Mouse (Mus musculus) lung, embryonic 16.5 days (tissue): Measurements from ENCODE around the gene Ripor3. TPM values are rescaled to one million over a fixed set of nuclear protein-coding genes. Genes with fewer than 3 reads are reported as not detected.
A peak's percentile ranks its signal among the peaks of the same experiment; 100 is the strongest.

Source experiments
- ATAC-seq: fragments of 200-750 bp; cut with Nextera tagmentation; 2 replicates; pipeline ENCODE4 v1.8.0; 2017; ENCODE audit warnings: low read depth, mild to moderate bottlenecking, moderate library complexity
- H3K27ac ChIP-seq: fragments of 300-500 bp; sonication (generic); 2 replicates; pipeline ENCODE4 v1.5.1; 2014; ENCODE audit warnings: mild to moderate bottlenecking, control low read depth, low read length
- H3K27me3 ChIP-seq: fragments of 300-500 bp; sonication (generic); 2 replicates; pipeline ENCODE4 v1.6.1; 2014; ENCODE audit warnings: low read depth, low read length, mixed read lengths; ENCODE audit not compliant: control insufficient read depth, insufficient read depth
- H3K36me3 ChIP-seq: fragments of 300-500 bp; sonication (generic); 2 replicates; pipeline ENCODE4 v1.6.1; 2014; ENCODE audit warnings: low read length; ENCODE audit not compliant: control insufficient read depth, insufficient read depth
- H3K4me1 ChIP-seq: fragments of 300-500 bp; sonication (generic); replicated peaks from 2 replicates; pipeline ENCODE4 v1.6.1; 2014; ENCODE audit warnings: low read length, mixed read lengths; ENCODE audit not compliant: control insufficient read depth, insufficient read depth
- H3K4me2 ChIP-seq: fragments of 300-500 bp; sonication (generic); 2 replicates; pipeline ENCODE4 v1.6.1; 2014; ENCODE audit warnings: low read depth, low read length, control low read depth
- H3K4me3 ChIP-seq: fragments of 300-500 bp; sonication (generic); 2 replicates; pipeline ENCODE4 v1.5.1; 2014; ENCODE audit warnings: mild to moderate bottlenecking, low read length, control low read depth
- H3K9ac ChIP-seq: fragments of 300-500 bp; sonication (generic); 2 replicates; pipeline ENCODE4 v1.6.1; 2014; ENCODE audit warnings: low read length, control low read depth
- H3K9me3 ChIP-seq: fragments of 300-500 bp; sonication (generic); 2 replicates; pipeline ENCODE4 v1.6.1; 2016; ENCODE audit warnings: low read length; ENCODE audit not compliant: control insufficient read depth
- WGBS: fragments of 180-500 bp; shearing (Covaris S2); extraction: QIAGEN DNeasy Blood & Tissue Kit; methylation state at CpG from one replicate; pipeline ENCODE4 v1.1.7; 2014; 5-methylcytosine and 5-hydroxymethylcytosine counted together
- polyA plus RNA-seq: library from polyadenylated mRNA; unstranded; fragments of >200 nt; fragmentation: Nextera tagmentation; extraction: Ambion mirVana; gene quantifications from 2 replicates; pipeline ENCODE4 v1.2.1, GENCODE M21; 2015

Ripor3 gene
- polyA plus RNA-seq, 1 experiment from 2014 or later: 2.0 TPM

GRCm38 (mm10) chr2:167949250-167949649 is 61.2 kb downstream of the Ripor3 start:
- 41% methylated on average over 6 of the region's 6 CpGs for WGBS
- 0 out of 2 replicates have a peak, but pooled peaks have one; percentile 27 for ATAC-seq
- no peak overlapping the region for H3K4me3 ChIP-seq
- H3K36me3 ChIP-seq: no peaks in the 10 kb centered on the region
- H3K27ac ChIP-seq: peak overlapping the region; percentile 67
- H3K9ac ChIP-seq: no peak overlapping the region
- H3K27me3 ChIP-seq: no peaks in the 10 kb centered on the region
- peaks cover 26% of the 10 kb centered on the region for H3K4me1 ChIP-seq
- no peak overlapping the region for H3K4me2 ChIP-seq
- no peaks in the 10 kb centered on the region for H3K9me3 ChIP-seq

- Histone ChIP-seq H3K4me1 (peaks cover 28% of the 10 kb centered on the region), H3K27ac (peak overlapping the region; percentile 67)
- ATAC-seq: no peak
These were observed 61.9 kb downstream of the Ripor3 start for GRCm38 (mm10) chr2:167948557-167948956.

GRCm38 (mm10) chr2:167948047-167948446 is 62.4 kb downstream of the Ripor3 start:
- Histone ChIP-seq H3K4me1 (peaks cover 33% of the 10 kb centered on the region), H3K27ac (peak overlapping the region; percentile 71), H3K27me3 (no peaks in the 10 kb centered on the region), H3K4me3 (no peak overlapping the region), H3K9ac (no peak overlapping the region), H3K9me3 (no peaks in the 10 kb centered on the region), H3K4me2 (no peak overlapping the region), H3K36me3 (no peaks in the 10 kb centered on the region)
- WGBS: 49% methylated on average over 6 of the region's 6 CpGs
- ATAC-seq: peak; percentile 90

More at GRCm38 (mm10) chr2:167948557-167948956, 61.9 kb downstream of the Ripor3 start:
- Histone ChIP-seq H3K4me2 (no peak overlapping the region), H3K36me3 (no peaks in the 10 kb centered on the region), H3K4me3 (no peak overlapping the region), H3K27me3 (no peaks in the 10 kb centered on the region), H3K9me3 (no peaks in the 10 kb centered on the region), H3K9ac (no peak overlapping the region)
- 71% methylated on average over 13 of the region's 13 CpGs for WGBS

- Histone ChIP-seq H3K4me1 (peaks cover 41% of the 10 kb centered on the region), H3K27me3 (no peaks in the 10 kb centered on the region), H3K9ac (no peak overlapping the region), H3K4me2 (no peak overlapping the region), H3K27ac (peak overlapping the region; percentile 71), H3K4me3 (no peak overlapping the region), H3K36me3 (no peaks in the 10 kb centered on the region), H3K9me3 (no peaks in the 10 kb centered on the region)
- WGBS: 58% methylated on average over 3 of the region's 3 CpGs
- ATAC-seq: no peak
These were observed 63.2 kb downstream of the Ripor3 start for GRCm38 (mm10) chr2:167947251-167947650.

- no peak for ATAC-seq
- Histone ChIP-seq H3K4me1 (peaks cover 57% of the 10 kb centered on the region), H3K27me3 (no peaks in the 10 kb centered on the region), H3K27ac (no peak overlapping the region), H3K36me3 (no peaks in the 10 kb centered on the region), H3K4me3 (no peak overlapping the region), H3K9me3 (no peaks in the 10 kb centered on the region), H3K4me2 (no peak overlapping the region), H3K9ac (no peak overlapping the region)
- WGBS: 82% methylated on average over 5 of the region's 5 CpGs
These were observed 65.0 kb downstream of the Ripor3 start for GRCm38 (mm10) chr2:167945451-167945850.

GRCm38 (mm10) chr2:167944193-167944592 is 66.2 kb downstream of the Ripor3 start:
- H3K27me3 ChIP-seq: no peaks in the 10 kb centered on the region
- ATAC-seq: no peak
- H3K4me3 ChIP-seq: no peak overlapping the region
- no peak overlapping the region for H3K9ac ChIP-seq
- peaks cover 67% of the 10 kb centered on the region for H3K4me1 ChIP-seq
- no peaks in the 10 kb centered on the region for H3K36me3 ChIP-seq
- no peaks in the 10 kb centered on the region for H3K9me3 ChIP-seq
- 87% methylated on average over 3 of the region's 3 CpGs for WGBS
- H3K27ac ChIP-seq: no peak overlapping the region
- no peak overlapping the region for H3K4me2 ChIP-seq

- Histone ChIP-seq H3K4me1 (peaks cover 62% of the 10 kb centered on the region), H3K36me3 (no peaks in the 10 kb centered on the region), H3K27me3 (no peaks in the 10 kb centered on the region), H3K9me3 (no peaks in the 10 kb centered on the region), H3K4me2 (peak overlapping the region; percentile 42), H3K27ac (peak overlapping the region; percentile 94), H3K9ac (peak overlapping the region; percentile 45), H3K4me3 (0 out of 2 replicates have a peak overlapping the region, but pooled peaks have one; percentile 1)
- peak; percentile 62 for ATAC-seq
- WGBS: 32% methylated on average over 12 of the region's 12 CpGs
These were observed 67.3 kb downstream of the Ripor3 start for GRCm38 (mm10) chr2:167942926-167943633.

- Histone ChIP-seq H3K27me3 (no peaks in the 10 kb centered on the region), H3K27ac (peak overlapping the region; percentile 94), H3K4me2 (peak overlapping the region; percentile 42), H3K4me3 (peak overlapping the region; percentile 9; the same call in 1 of the 2 replicates), H3K9me3 (no peaks in the 10 kb centered on the region), H3K4me1 (peaks cover 57% of the 10 kb centered on the region), H3K9ac (peak overlapping the region; percentile 42), H3K36me3 (no peaks in the 10 kb centered on the region)
- peak; percentile 90 for ATAC-seq
- 17% methylated on average over 8 of the region's 8 CpGs for WGBS
These were observed 68.1 kb downstream of the Ripor3 start for GRCm38 (mm10) chr2:167942199-167942925.

GRCm38 (mm10) chr2:167941745-167942176 is 68.7 kb downstream of the Ripor3 start:
- peak; percentile 40 for ATAC-seq
- no peaks in the 10 kb centered on the region for H3K9me3 ChIP-seq
- WGBS: 35% methylated on average over 6 of the region's 6 CpGs
- peaks cover 51% of the 10 kb centered on the region for H3K4me1 ChIP-seq
- H3K36me3 ChIP-seq: no peaks in the 10 kb centered on the region
- peak overlapping the region; percentile 12 for H3K9ac ChIP-seq
- no peaks in the 10 kb centered on the region for H3K27me3 ChIP-seq
- no peak overlapping the region for H3K4me3 ChIP-seq
- H3K4me2 ChIP-seq: peak overlapping the region; percentile 42
- peak overlapping the region; percentile 94 for H3K27ac ChIP-seq
